Mouse (Mus musculus): ENCODE data around the gene Syngap1.

GRCm38 (mm10) chr17:27011167-27011566 is 70.1 kb downstream of the Syngap1 start:
- TF ChIP-seq POLR2A (IDR thresholded peaks at IDR 0.05; ENCODE audit: low read depth, low read length) (no peak), CTCF (IDR thresholded peaks at IDR 0.05; ENCODE audit: extremely low read depth, insufficient read depth, insufficient read length, insufficient replicate concordance) (no peak)
